Mouse (Mus musculus) limb, embryonic 15.5 days (tissue): ENCODE measurements at regions not wholly inside any gene's neighbourhood (a gene's known extent, or its start where the extent isn't known, plus 50 kb on each side); places are given as distances from the start of the nearest gene placed in this dataset.

ENCODE experiments used
- ATAC-seq: fragments of 200-750 bp; cut with Nextera tagmentation; 2 replicates; pipeline ENCODE4 v1.8.0; 2017; ENCODE audit warnings: low read depth, moderate TSS enrichment; ENCODE audit not compliant: insufficient number of reproducible peaks, low FRiP score, low TSS enrichment
- H3K27ac ChIP-seq: fragments of 300-500 bp; sonication (generic); 2 replicates; pipeline ENCODE4 v1.5.1; 2015; ENCODE audit warnings: moderate library complexity, mild to moderate bottlenecking, inconsistent platforms
- H3K27me3 ChIP-seq: fragments of 300-500 bp; sonication (generic); 2 replicates; pipeline ENCODE4 v1.6.1; 2015; ENCODE audit warnings: inconsistent platforms
- H3K36me3 ChIP-seq: fragments of 300-500 bp; sonication (generic); 2 replicates; pipeline ENCODE4 v1.6.1; 2015; ENCODE audit warnings: inconsistent platforms
- H3K4me1 ChIP-seq: fragments of 300-500 bp; sonication (generic); 2 replicates; pipeline ENCODE4 v1.6.1; 2015; ENCODE audit warnings: inconsistent platforms
- H3K4me2 ChIP-seq: fragments of 300-500 bp; sonication (generic); 2 replicates; pipeline ENCODE4 v1.6.1; 2015; ENCODE audit warnings: mild to moderate bottlenecking, inconsistent platforms
- H3K4me3 ChIP-seq: fragments of 300-500 bp; sonication (generic); 2 replicates; pipeline ENCODE4 v1.5.1; 2015; ENCODE audit warnings: mild to moderate bottlenecking, inconsistent platforms
- H3K9ac ChIP-seq: fragments of 300-500 bp; sonication (generic); 2 replicates; pipeline ENCODE4 v1.6.1; 2015; ENCODE audit warnings: inconsistent platforms
- H3K9me3 ChIP-seq: fragments of 300-500 bp; sonication (generic); 2 replicates; pipeline ENCODE4 v1.6.1; 2016; ENCODE audit warnings: inconsistent platforms
- WGBS: fragments of 180-500 bp; shearing (Covaris S2); methylation state at CpG from one replicate; pipeline ENCODE4 v1.1.7; 2015; 5-methylcytosine and 5-hydroxymethylcytosine counted together

GRCm38 (mm10) chr3:62159031-62159430 is 179.1 kb upstream of the Arhgef26 start:
- no peak overlapping the region for H3K4me2 ChIP-seq
- no peaks in the 10 kb centered on the region for H3K36me3 ChIP-seq
- peak; percentile 96 for ATAC-seq
- no peaks in the 10 kb centered on the region for H3K27me3 ChIP-seq
- peaks cover 11% of the 10 kb centered on the region; the same call in 1 of the 2 replicates for H3K9me3 ChIP-seq
- no peaks in the 10 kb centered on the region for H3K4me1 ChIP-seq
- H3K9ac ChIP-seq = no peak overlapping the region
- 60% methylated on average over 22 of the region's 22 CpGs for WGBS
- H3K4me3 ChIP-seq = no peak overlapping the region
- H3K27ac ChIP-seq = no peak overlapping the region

DNA sequence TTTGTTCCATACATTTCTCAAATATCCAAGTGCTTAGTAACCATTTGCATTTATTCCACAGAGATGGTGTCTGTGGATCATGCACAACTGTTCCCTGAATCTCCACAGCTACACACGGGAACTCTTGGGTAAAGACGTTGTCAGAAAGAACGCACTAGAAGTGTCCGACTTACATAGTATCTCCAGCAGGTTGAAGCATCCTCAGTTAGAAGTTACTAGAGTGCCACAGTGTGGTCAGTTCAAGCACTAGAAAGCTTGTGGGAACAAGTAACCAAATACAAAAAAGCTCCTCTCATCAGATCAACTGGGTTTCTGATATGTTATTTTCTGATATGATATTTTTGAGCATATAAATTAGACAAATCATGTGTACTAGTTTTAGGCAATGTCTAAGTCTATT is 167.5 kb upstream of the Arhgef26 start:
- no peak overlapping the region for H3K27ac ChIP-seq
- 50% methylated on average over 4 of the region's 4 CpGs for WGBS
- no peak for ATAC-seq

DNA sequence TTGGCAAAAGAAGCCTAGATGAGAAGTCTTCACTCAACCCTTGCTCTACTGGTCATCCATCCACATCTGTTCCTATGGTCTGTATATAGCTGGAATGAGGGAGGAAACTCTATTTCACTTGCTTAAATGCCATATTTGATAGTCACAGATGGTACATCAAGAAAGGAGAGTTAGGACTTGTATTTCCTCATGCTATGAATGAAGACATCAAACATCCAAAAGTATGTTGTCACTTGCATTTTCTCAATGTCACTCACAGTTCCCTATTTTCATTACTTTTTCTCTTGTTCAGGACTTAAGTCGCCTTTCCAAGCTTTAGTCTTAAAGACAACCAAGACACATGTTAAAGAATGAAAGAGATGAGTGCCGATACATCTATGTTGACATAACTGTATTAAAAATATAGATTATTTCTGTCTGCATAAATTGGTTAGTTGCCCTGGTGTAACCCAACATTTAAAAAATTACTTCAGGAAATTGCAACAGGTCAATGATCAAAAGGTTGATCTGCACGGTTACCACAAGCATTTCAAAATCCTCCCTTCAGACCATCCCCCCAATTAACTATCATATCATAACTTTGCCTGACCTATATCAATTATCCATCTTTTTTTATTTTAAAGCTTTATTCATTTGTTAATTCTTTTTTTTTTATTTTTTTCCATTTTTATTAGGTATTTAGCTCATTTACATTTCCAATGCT is 150.2 kb upstream of the Arhgef26 start:
- H3K4me3 ChIP-seq = no peak overlapping the region
- no peak overlapping the region for H3K9ac ChIP-seq
- H3K27ac ChIP-seq = no peak overlapping the region
- H3K36me3 ChIP-seq = no peaks in the 10 kb centered on the region
- H3K9me3 ChIP-seq = no peaks in the 10 kb centered on the region
- H3K27me3 ChIP-seq = no peaks in the 10 kb centered on the region
- H3K4me2 ChIP-seq = no peak overlapping the region
- ATAC-seq = no peak
- WGBS = 83% methylated on average over 3 of the region's 3 CpGs
- no peaks in the 10 kb centered on the region for H3K4me1 ChIP-seq

More for the DNA sequence above, 167.5 kb upstream of the Arhgef26 start:
- no peaks in the 10 kb centered on the region for H3K4me1 ChIP-seq
- H3K36me3 ChIP-seq = no peaks in the 10 kb centered on the region
- H3K27me3 ChIP-seq = no peaks in the 10 kb centered on the region
- no peak overlapping the region for H3K9ac ChIP-seq
- H3K9me3 ChIP-seq = no peaks in the 10 kb centered on the region
- H3K4me2 ChIP-seq = no peak overlapping the region
- no peak overlapping the region for H3K4me3 ChIP-seq

GRCm38 (mm10) chr3:62192466-62192865 is 145.7 kb upstream of the Arhgef26 start:
- Histone ChIP-seq H3K27ac (no peak overlapping the region), H3K9ac (no peak overlapping the region), H3K36me3 (no peaks in the 10 kb centered on the region), H3K9me3 (no peaks in the 10 kb centered on the region), H3K4me3 (no peak overlapping the region), H3K4me2 (no peak overlapping the region), H3K27me3 (no peaks in the 10 kb centered on the region), H3K4me1 (no peaks in the 10 kb centered on the region)
- no peak for ATAC-seq
- WGBS = 27% methylated on average over 1 of the region's 1 CpGs

DNA sequence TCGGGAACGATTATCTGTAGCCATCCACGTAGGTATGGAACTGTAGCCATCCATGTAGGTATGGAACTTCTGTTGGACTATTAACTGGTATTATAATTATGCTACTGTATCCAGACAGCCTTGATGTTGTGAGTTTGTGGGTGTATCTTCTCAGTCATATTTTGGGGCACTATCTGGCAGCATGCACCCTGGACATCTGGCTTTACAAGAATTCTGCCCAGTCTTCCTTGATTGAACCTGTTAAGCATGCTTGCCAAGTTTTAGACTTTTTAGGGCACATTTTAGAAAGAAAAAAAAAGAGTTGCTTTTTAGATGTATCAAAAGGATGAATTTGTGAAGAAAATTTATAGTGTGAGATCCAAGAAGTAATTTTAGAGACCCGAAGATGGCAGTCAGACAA is 143.7 kb upstream of the Arhgef26 start:
- ATAC-seq = no peak
- WGBS = 86% methylated on average over 4 of the region's 4 CpGs

GRCm38 (mm10) chr3:62196679-62197078 is 141.5 kb upstream of the Arhgef26 start:
- no peaks in the 10 kb centered on the region for H3K4me1 ChIP-seq
- no peaks in the 10 kb centered on the region for H3K27me3 ChIP-seq
- no peaks in the 10 kb centered on the region for H3K36me3 ChIP-seq
- H3K4me3 ChIP-seq = no peak overlapping the region
- H3K27ac ChIP-seq = no peak overlapping the region
- H3K9ac ChIP-seq = no peak overlapping the region
- H3K4me2 ChIP-seq = no peak overlapping the region
- WGBS = 81% methylated on average over 1 of the region's 1 CpGs
- no peak for ATAC-seq
- H3K9me3 ChIP-seq = no peaks in the 10 kb centered on the region

More for the DNA sequence above, 143.7 kb upstream of the Arhgef26 start:
- no peaks in the 10 kb centered on the region for H3K4me1 ChIP-seq
- no peak overlapping the region for H3K4me2 ChIP-seq
- H3K9ac ChIP-seq = no peak overlapping the region
- no peak overlapping the region for H3K27ac ChIP-seq
- H3K9me3 ChIP-seq = no peaks in the 10 kb centered on the region
- H3K27me3 ChIP-seq = no peaks in the 10 kb centered on the region
- no peak overlapping the region for H3K4me3 ChIP-seq
- H3K36me3 ChIP-seq = no peaks in the 10 kb centered on the region

- no peaks in the 10 kb centered on the region for H3K4me1 ChIP-seq
- no peak overlapping the region for H3K27ac ChIP-seq
- no peak overlapping the region for H3K4me3 ChIP-seq
- ATAC-seq = no peak
- no peaks in the 10 kb centered on the region for H3K9me3 ChIP-seq
- H3K4me2 ChIP-seq = no peak overlapping the region
- H3K36me3 ChIP-seq = no peaks in the 10 kb centered on the region
- no peak overlapping the region for H3K9ac ChIP-seq
- no peaks in the 10 kb centered on the region for H3K27me3 ChIP-seq
These were observed 122.3 kb upstream of the Arhgef26 start for GRCm38 (mm10) chr3:62215806-62216205.

- Histone ChIP-seq H3K9me3 (no peaks in the 10 kb centered on the region), H3K9ac (no peak overlapping the region), H3K27me3 (no peaks in the 10 kb centered on the region), H3K4me3 (no peak overlapping the region), H3K27ac (no peak overlapping the region), H3K36me3 (no peaks in the 10 kb centered on the region), H3K4me2 (no peak overlapping the region), H3K4me1 (no peaks in the 10 kb centered on the region)
- ATAC-seq = no peak
- 85% methylated on average over 1 of the region's 1 CpGs for WGBS
These were observed 120.8 kb upstream of the Arhgef26 start for GRCm38 (mm10) chr3:62217335-62217734.

GRCm38 (mm10) chr3:62227697-62228096 is 110.4 kb upstream of the Arhgef26 start:
- H3K4me2 ChIP-seq = no peak overlapping the region
- no peaks in the 10 kb centered on the region for H3K4me1 ChIP-seq
- H3K27me3 ChIP-seq = no peaks in the 10 kb centered on the region
- H3K9ac ChIP-seq = no peak overlapping the region
- WGBS = 40% methylated on average over 2 of the region's 2 CpGs
- H3K4me3 ChIP-seq = no peak overlapping the region
- no peak overlapping the region for H3K27ac ChIP-seq
- H3K36me3 ChIP-seq = no peaks in the 10 kb centered on the region
- H3K9me3 ChIP-seq = no peaks in the 10 kb centered on the region
- ATAC-seq = no peak

DNA sequence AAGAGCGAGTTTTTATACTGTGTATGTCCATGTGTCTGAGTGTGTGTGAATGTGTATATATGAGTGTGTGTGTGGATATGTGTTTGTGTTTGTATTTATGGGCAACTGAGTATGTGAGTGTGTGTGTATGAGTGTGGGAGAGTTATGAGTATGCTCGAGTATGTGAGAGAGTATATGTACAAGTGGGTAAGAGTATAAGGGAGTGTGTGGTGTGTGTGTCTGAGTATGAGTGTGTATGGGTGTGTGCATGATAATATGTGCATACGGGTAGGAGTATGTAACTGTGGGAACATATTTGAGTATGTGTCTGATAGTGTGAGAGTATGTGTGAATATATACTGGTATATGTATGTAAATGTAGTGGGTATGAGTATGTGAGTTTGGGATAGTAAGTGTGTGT is 110.0 kb upstream of the Arhgef26 start:
- Histone ChIP-seq H3K27ac (no peak overlapping the region), H3K27me3 (no peaks in the 10 kb centered on the region), H3K36me3 (no peaks in the 10 kb centered on the region), H3K4me2 (no peak overlapping the region), H3K9me3 (no peaks in the 10 kb centered on the region), H3K4me1 (no peaks in the 10 kb centered on the region), H3K9ac (no peak overlapping the region), H3K4me3 (no peak overlapping the region)
- WGBS = 72% methylated on average over 3 of the region's 3 CpGs
- no peak for ATAC-seq

DNA sequence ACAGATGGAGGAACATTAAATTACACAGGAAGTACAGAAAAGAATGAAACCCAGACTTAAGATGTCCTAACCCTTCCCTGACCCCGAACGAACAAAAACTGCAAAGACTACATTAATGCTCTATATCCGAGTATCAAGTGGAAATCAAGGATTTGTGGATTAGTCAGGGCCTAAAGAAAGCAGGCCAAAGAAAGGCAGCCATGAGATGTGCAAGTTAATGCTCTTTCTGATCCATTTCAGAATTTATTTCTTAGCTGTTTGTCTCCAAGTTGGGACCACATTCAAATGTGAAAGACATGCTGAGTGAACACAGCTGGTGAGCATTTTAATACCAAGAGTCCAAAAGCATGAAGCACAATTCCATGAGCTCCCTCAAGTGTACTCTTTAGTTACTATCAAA is 97.1 kb upstream of the Arhgef26 start:
- no peaks in the 10 kb centered on the region for H3K27me3 ChIP-seq
- no peak overlapping the region for H3K4me2 ChIP-seq
- no peaks in the 10 kb centered on the region for H3K9me3 ChIP-seq
- H3K4me3 ChIP-seq = no peak overlapping the region
- WGBS = 57% methylated on average over 3 of the region's 3 CpGs
- no peaks in the 10 kb centered on the region for H3K36me3 ChIP-seq
- H3K27ac ChIP-seq = no peak overlapping the region
- H3K9ac ChIP-seq = no peak overlapping the region
- ATAC-seq = no peak
- no peaks in the 10 kb centered on the region for H3K4me1 ChIP-seq

- Histone ChIP-seq H3K4me3 (no peak overlapping the region), H3K9me3 (no peaks in the 10 kb centered on the region), H3K4me1 (no peaks in the 10 kb centered on the region), H3K27ac (no peak overlapping the region), H3K27me3 (no peaks in the 10 kb centered on the region), H3K4me2 (no peak overlapping the region), H3K9ac (no peak overlapping the region), H3K36me3 (no peaks in the 10 kb centered on the region)
- WGBS = 75% methylated on average over 4 of the region's 4 CpGs
- ATAC-seq = no peak
These were observed 66.4 kb upstream of the Arhgef26 start for GRCm38 (mm10) chr3:62271703-62272102.

DNA sequence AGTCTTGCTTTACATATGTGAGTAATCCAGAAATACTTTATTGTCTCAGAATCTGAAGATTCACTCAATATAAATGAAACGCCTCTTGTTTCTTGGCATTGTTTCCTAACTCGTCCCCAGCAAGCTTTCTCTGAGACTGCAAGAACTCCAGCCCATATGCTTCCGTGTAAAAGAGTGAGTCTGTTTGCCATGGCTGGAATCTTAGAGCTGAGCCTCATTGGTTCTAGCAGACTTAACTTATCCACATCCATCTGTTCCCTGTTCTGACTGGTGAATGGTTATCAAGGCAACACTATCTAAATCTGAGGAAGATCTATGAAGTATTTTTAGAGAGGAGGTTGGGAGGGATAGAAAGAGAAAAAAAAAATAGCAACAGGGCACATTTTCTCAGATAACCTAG is 59.9 kb upstream of the Arhgef26 start:
- no peaks in the 10 kb centered on the region for H3K36me3 ChIP-seq
- no peak for ATAC-seq
- no peak overlapping the region for H3K9ac ChIP-seq
- H3K4me2 ChIP-seq = no peak overlapping the region
- H3K4me3 ChIP-seq = no peak overlapping the region
- no peaks in the 10 kb centered on the region for H3K9me3 ChIP-seq
- 58% methylated on average over 3 of the region's 3 CpGs for WGBS
- no peak overlapping the region for H3K27ac ChIP-seq
- no peaks in the 10 kb centered on the region for H3K4me1 ChIP-seq
- H3K27me3 ChIP-seq = no peaks in the 10 kb centered on the region
